Mouse (Mus musculus) olfactory bulb, adult 2 months (tissue): ENCODE measurements at regions not wholly inside any gene's neighbourhood (a gene's known extent, or its start where the extent isn't known, plus 50 kb on each side); places are given as distances from the start of the nearest gene placed in this dataset.
A peak's percentile ranks its signal among the peaks of the same experiment; 100 is the strongest.
"Not testable (repeated sequence)": the region's sequence is repeated elsewhere in the genome, so short reads cannot be mapped to it uniquely, and the experiment has no call there.

ENCODE experiments used
- H3K27ac ChIP-seq: fragments of 200-500 bp; 2 replicates; pipeline ENCODE4 v1.5.1; 2012; ENCODE audit warnings: low read depth, low read length; ENCODE audit not compliant: insufficient read depth
- H3K4me1 ChIP-seq: fragments of 200-500 bp; 2 replicates; pipeline ENCODE4 v1.6.1; 2012; ENCODE audit warnings: low read length; ENCODE audit not compliant: control insufficient read depth, insufficient read depth
- H3K4me3 ChIP-seq: fragments of 200-500 bp; 2 replicates; pipeline ENCODE4 v1.5.1; 2012; ENCODE audit warnings: mild to moderate bottlenecking, low read depth, low read length, moderate library complexity; ENCODE audit not compliant: insufficient read depth
- CTCF ChIP-seq: fragments of 200-500 bp; IDR thresholded peaks from 2 replicates; pipeline ENCODE4 v1.5.1; 2012; ENCODE audit warnings: low read depth, mild to moderate bottlenecking, low read length, moderate library complexity; ENCODE audit not compliant: insufficient read depth
- POLR2A ChIP-seq: fragments of 200-500 bp; IDR thresholded peaks from 2 replicates; pipeline ENCODE4 v1.6.1; 2012; ENCODE audit warnings: mild to moderate bottlenecking, low read depth, low read length, moderate library complexity; ENCODE audit not compliant: insufficient read depth
- WGBS: fragments of 180-500 bp; shearing (Covaris S2); methylation state at CpG from one replicate; pipeline ENCODE4 v1.1.7; 2018; 5-methylcytosine and 5-hydroxymethylcytosine counted together

DNA sequence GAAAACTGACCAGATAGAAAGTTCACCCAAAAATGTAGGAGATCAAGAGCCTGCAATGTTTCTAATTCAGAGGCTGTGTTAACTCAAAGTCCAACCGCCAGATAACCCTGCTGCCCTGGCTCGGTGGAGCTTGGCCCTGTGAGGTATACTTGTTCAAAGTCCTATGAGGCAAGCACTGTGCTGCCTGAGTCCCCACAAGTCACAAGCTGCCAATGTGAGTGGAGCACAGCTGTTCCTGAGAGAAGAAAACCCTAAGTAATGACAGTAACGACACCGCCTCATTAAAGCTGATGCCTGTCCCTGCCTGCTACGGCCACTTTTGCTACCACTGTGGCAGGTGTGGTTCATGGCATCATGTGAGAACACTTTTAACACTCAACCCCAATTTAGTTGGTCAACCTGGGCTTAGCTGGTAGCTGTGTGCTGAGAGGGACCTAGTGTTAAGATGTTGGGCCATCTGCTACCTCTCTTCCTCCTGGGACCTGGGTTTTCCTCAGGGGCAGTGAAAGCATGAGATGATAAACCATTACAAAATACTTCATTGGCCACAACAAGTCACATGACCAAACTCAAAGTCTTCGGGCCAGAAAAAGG, 178.2 kb upstream of the Afdn start:
- WGBS, result 81% methylated on average over 6 of the region's 6 CpGs
- Histone ChIP-seq H3K4me1 (peaks cover 8% of the 10 kb centered on the region), H3K27ac (no peak overlapping the region), H3K4me3 (no peak overlapping the region)
- no peak for TF ChIP-seq CTCF
- TF ChIP-seq POLR2A, result no peak

DNA sequence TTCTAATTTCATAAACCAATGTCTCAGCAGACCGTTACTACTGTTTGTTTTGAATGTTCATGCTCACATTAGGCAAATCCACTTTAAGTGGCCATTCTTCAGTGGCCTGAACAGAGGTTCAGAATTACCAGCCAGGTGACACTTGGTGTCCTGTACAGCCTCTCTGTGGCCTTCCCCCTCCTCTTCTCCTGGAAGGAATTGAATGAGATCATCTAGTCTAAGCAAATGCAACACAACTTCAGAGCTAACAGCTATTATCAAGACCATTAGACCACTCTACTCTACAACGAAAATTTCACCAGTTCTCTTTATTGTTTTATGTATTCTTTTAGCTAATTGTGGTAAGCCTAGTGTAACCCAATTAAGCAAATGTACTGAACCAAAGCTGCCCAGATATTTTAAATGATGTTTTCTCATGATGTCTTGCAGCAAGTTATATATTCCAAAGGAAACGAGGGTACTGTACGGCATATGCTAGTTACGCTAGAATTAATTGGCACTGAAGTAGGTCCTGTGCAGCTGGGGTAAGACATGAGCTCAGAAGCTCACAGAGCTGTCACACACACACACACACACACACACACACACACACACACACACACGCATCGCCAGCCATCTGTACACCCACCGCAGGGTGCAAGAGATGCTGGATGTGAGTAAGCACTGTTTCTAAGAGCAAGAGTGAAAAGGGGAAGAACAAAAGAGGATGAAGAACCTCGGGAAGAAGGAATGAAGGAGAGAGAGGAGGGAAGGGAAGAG, 176.7 kb upstream of the Afdn start:
- Histone ChIP-seq H3K27ac (0 out of 2 replicates have a peak overlapping the region, but pooled peaks have one; percentile 15), H3K4me1 (peaks cover 8% of the 10 kb centered on the region), H3K4me3 (no peak overlapping the region)
- TF ChIP-seq POLR2A (no peak), CTCF (no peak)
- 26% methylated on average over 9 of the region's 9 CpGs for WGBS

DNA sequence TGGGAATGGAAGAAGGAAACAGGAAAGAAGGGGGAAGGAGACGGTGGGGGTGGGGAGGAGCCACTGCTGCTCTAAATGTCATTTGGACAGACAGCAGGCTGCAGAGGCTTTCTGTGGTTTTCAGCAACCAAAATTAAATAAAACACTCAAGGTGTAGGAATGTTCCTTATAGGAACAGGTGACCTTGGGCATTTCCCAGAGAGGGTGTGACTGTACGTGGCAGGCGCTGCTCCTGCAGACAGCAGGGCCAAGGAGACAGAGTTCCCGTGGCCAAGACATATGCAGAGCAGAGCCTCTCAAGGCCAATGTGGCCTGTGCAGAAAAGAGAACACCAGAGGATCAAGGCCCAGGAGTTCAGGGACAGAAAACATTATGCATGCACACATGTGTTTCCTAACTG, 175.9 kb upstream of the Afdn start:
- WGBS, result 63% methylated on average over 4 of the region's 4 CpGs
- peaks cover 8% of the 10 kb centered on the region for H3K4me1 ChIP-seq

DNA sequence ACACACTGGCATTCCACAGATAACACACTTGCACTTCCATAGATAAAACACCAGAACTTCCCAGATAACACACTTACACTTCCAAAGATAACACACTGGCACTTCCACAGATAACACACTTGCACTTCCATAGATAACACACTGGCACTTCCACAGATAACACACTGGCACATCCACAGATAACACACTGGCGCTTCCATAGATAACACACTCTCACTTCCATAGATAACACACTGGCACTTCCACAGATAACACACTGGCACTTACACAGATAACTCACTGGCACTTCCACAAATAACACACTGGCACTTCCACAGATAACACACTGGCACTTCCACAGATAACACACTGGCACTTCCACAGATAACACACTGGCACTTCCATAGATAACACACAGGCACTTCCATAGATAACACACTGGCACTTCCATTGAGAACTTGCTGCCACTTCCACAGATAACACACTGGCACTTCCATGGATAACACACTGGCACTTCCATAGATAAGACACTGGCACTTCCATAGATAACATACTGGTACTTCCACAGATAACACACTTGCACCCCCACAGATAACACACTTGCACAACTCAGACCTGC, 170.0 kb upstream of the Afdn start:
- not testable (repeated sequence) for H3K4me1 ChIP-seq, H3K27ac ChIP-seq, H3K4me3 ChIP-seq
- WGBS, result 85% methylated on average over 1 of the region's 1 CpGs

More for the DNA sequence above, 175.9 kb upstream of the Afdn start:
- Histone ChIP-seq H3K4me3 (no peak overlapping the region), H3K27ac (no peak overlapping the region)
- no peak for TF ChIP-seq CTCF
- TF ChIP-seq POLR2A, result no peak
